Mouse (Mus musculus) lung, embryonic 15.5 days (tissue): ENCODE measurements at regions not wholly inside any gene's neighbourhood (a gene's known extent, or its start where the extent isn't known, plus 50 kb on each side); places are given as distances from the start of the nearest gene placed in this dataset.

Experiments
- ATAC-seq: fragments of 200-750 bp; cut with Nextera tagmentation; 2 replicates; pipeline ENCODE4 v1.8.0; 2017; ENCODE audit warnings: moderate number of reproducible peaks, borderline replicate concordance; ENCODE audit not compliant: low FRiP score, low TSS enrichment; ENCODE audit errors: extremely low read depth
- H3K27ac ChIP-seq: fragments of 300-500 bp; sonication (generic); 2 replicates; pipeline ENCODE4 v1.5.1; 2015; ENCODE audit warnings: moderate library complexity, mild to moderate bottlenecking, inconsistent platforms
- H3K27me3 ChIP-seq: fragments of 300-500 bp; sonication (generic); 2 replicates; pipeline ENCODE4 v1.6.1; 2015; ENCODE audit warnings: inconsistent platforms
- H3K36me3 ChIP-seq: fragments of 300-500 bp; sonication (generic); 2 replicates; pipeline ENCODE4 v1.6.1; 2015; ENCODE audit warnings: inconsistent platforms
- H3K4me1 ChIP-seq: fragments of 300-500 bp; sonication (generic); 2 replicates; pipeline ENCODE4 v1.6.1; 2015; ENCODE audit warnings: inconsistent platforms
- H3K4me2 ChIP-seq: fragments of 300-500 bp; sonication (generic); 2 replicates; pipeline ENCODE4 v1.6.1; 2015; ENCODE audit warnings: inconsistent platforms, mild to moderate bottlenecking, moderate library complexity
- H3K4me3 ChIP-seq: fragments of 300-500 bp; sonication (generic); 2 replicates; pipeline ENCODE4 v1.5.1; 2015; ENCODE audit warnings: mild to moderate bottlenecking, inconsistent platforms
- H3K9ac ChIP-seq: fragments of 300-500 bp; sonication (generic); 2 replicates; pipeline ENCODE4 v1.6.1; 2015; ENCODE audit warnings: inconsistent platforms
- H3K9me3 ChIP-seq: fragments of 300-500 bp; sonication (generic); 2 replicates; pipeline ENCODE4 v1.6.1; 2016; ENCODE audit warnings: inconsistent platforms
- WGBS: fragments of 180-500 bp; shearing (Covaris S2); methylation state at CpG from one replicate; pipeline ENCODE4 v1.1.7; 2015; 5-methylcytosine and 5-hydroxymethylcytosine counted together

GRCm38 (mm10) chr5:119366296-119366695 is 304.2 kb upstream of the Tbx3 start:
- ATAC-seq, result no peak
- H3K4me1 ChIP-seq, result peaks cover 13% of the 10 kb centered on the region
- no peak overlapping the region for H3K4me3 ChIP-seq
- WGBS, result 8% methylated on average over 5 of the region's 5 CpGs
- no peak overlapping the region for H3K27ac ChIP-seq
- no peaks in the 10 kb centered on the region for H3K27me3 ChIP-seq
- H3K9ac ChIP-seq, result no peak overlapping the region
- no peak overlapping the region for H3K4me2 ChIP-seq
- no peaks in the 10 kb centered on the region for H3K36me3 ChIP-seq
- no peaks in the 10 kb centered on the region for H3K9me3 ChIP-seq

- Histone ChIP-seq H3K4me1 (peaks cover 11% of the 10 kb centered on the region), H3K9ac (no peak overlapping the region), H3K27ac (no peak overlapping the region), H3K9me3 (no peaks in the 10 kb centered on the region), H3K36me3 (no peaks in the 10 kb centered on the region), H3K4me2 (peak overlapping the region; percentile 37), H3K4me3 (0 out of 2 replicates have a peak overlapping the region, but pooled peaks have one; percentile 2), H3K27me3 (no peaks in the 10 kb centered on the region)
- WGBS, result 40% methylated on average over 12 of the region's 12 CpGs
- no peak for ATAC-seq
Observed at GRCm38 (mm10) chr5:119370481-119370880, 300.0 kb upstream of the Tbx3 start.

GRCm38 (mm10) chr5:119370931-119371330 is 299.5 kb upstream of the Tbx3 start:
- ATAC-seq, result no peak
- Histone ChIP-seq H3K4me3 (0 out of 2 replicates have a peak overlapping the region, but pooled peaks have one; percentile 2), H3K27me3 (no peaks in the 10 kb centered on the region), H3K27ac (no peak overlapping the region), H3K36me3 (no peaks in the 10 kb centered on the region), H3K4me1 (peaks cover 11% of the 10 kb centered on the region), H3K9ac (no peak overlapping the region), H3K9me3 (no peaks in the 10 kb centered on the region), H3K4me2 (peak overlapping the region; percentile 37)
- 12% methylated on average over 16 of the region's 16 CpGs for WGBS

GRCm38 (mm10) chr5:119373774-119374700 is 296.4 kb upstream of the Tbx3 start:
- Histone ChIP-seq H3K4me1 (peaks cover 11% of the 10 kb centered on the region), H3K9ac (no peak overlapping the region), H3K9me3 (no peaks in the 10 kb centered on the region), H3K4me2 (no peak overlapping the region), H3K27me3 (no peaks in the 10 kb centered on the region), H3K4me3 (no peak overlapping the region), H3K27ac (no peak overlapping the region), H3K36me3 (no peaks in the 10 kb centered on the region)
- no peak for ATAC-seq
- WGBS, result 76% methylated on average over 24 of the region's 24 CpGs

- no peak overlapping the region for H3K4me3 ChIP-seq
- WGBS, result 82% methylated on average over 3 of the region's 3 CpGs
- H3K27ac ChIP-seq, result no peak overlapping the region
- no peak for ATAC-seq
- H3K9ac ChIP-seq, result no peak overlapping the region
- H3K36me3 ChIP-seq, result no peaks in the 10 kb centered on the region
- peaks cover 11% of the 10 kb centered on the region for H3K4me1 ChIP-seq
- no peaks in the 10 kb centered on the region for H3K27me3 ChIP-seq
- no peak overlapping the region for H3K4me2 ChIP-seq
- no peaks in the 10 kb centered on the region for H3K9me3 ChIP-seq
Observed at GRCm38 (mm10) chr5:119374861-119375260, 295.6 kb upstream of the Tbx3 start.

- no peak overlapping the region for H3K27ac ChIP-seq
- H3K4me2 ChIP-seq, result no peak overlapping the region
- H3K4me1 ChIP-seq, result peaks cover 6% of the 10 kb centered on the region; the same call in 1 of the 2 replicates
- no peaks in the 10 kb centered on the region for H3K36me3 ChIP-seq
- H3K9ac ChIP-seq, result no peak overlapping the region
- 51% methylated on average over 8 of the region's 8 CpGs for WGBS
- H3K27me3 ChIP-seq, result no peaks in the 10 kb centered on the region
- H3K4me3 ChIP-seq, result no peak overlapping the region
- H3K9me3 ChIP-seq, result no peaks in the 10 kb centered on the region
- ATAC-seq, result no peak
Observed at GRCm38 (mm10) chr5:119378261-119378660, 292.2 kb upstream of the Tbx3 start.

GRCm38 (mm10) chr5:119379915-119380432 is 290.5 kb upstream of the Tbx3 start:
- Histone ChIP-seq H3K4me2 (no peak overlapping the region), H3K36me3 (no peaks in the 10 kb centered on the region), H3K27me3 (no peaks in the 10 kb centered on the region), H3K4me1 (peaks cover 7% of the 10 kb centered on the region; the same call in 1 of the 2 replicates), H3K4me3 (no peak overlapping the region), H3K27ac (no peak overlapping the region), H3K9ac (no peak overlapping the region), H3K9me3 (no peaks in the 10 kb centered on the region)
- no peak for ATAC-seq
- 49% methylated on average over 6 of the region's 6 CpGs for whole genome bisulfite sequencing

GRCm38 (mm10) chr5:119381495-119381894 is 289.0 kb upstream of the Tbx3 start:
- Histone ChIP-seq H3K4me1 (peaks cover 19% of the 10 kb centered on the region), H3K4me2 (no peak overlapping the region), H3K9me3 (no peaks in the 10 kb centered on the region), H3K27me3 (no peaks in the 10 kb centered on the region), H3K9ac (no peak overlapping the region), H3K27ac (no peak overlapping the region), H3K4me3 (no peak overlapping the region), H3K36me3 (no peaks in the 10 kb centered on the region)
- WGBS, result 61% methylated on average over 12 of the region's 12 CpGs
- ATAC-seq, result no peak

- Histone ChIP-seq H3K4me2 (no peak overlapping the region), H3K9me3 (no peaks in the 10 kb centered on the region), H3K4me1 (peaks cover 28% of the 10 kb centered on the region), H3K27me3 (no peaks in the 10 kb centered on the region), H3K9ac (no peak overlapping the region), H3K27ac (0 out of 2 replicates have a peak overlapping the region, but pooled peaks have one; percentile 15), H3K4me3 (no peak overlapping the region), H3K36me3 (no peaks in the 10 kb centered on the region)
- 0 out of 2 replicates have a peak, but pooled peaks have one; percentile 15 for ATAC-seq
- 70% methylated on average over 10 of the region's 10 CpGs for WGBS
Observed at GRCm38 (mm10) chr5:119385506-119385905, 285.0 kb upstream of the Tbx3 start.

GRCm38 (mm10) chr5:119386821-119387220 is 283.6 kb upstream of the Tbx3 start:
- Histone ChIP-seq H3K36me3 (no peaks in the 10 kb centered on the region), H3K4me1 (peaks cover 28% of the 10 kb centered on the region), H3K27me3 (no peaks in the 10 kb centered on the region), H3K9ac (no peak overlapping the region), H3K9me3 (no peaks in the 10 kb centered on the region), H3K4me2 (no peak overlapping the region), H3K27ac (no peak overlapping the region), H3K4me3 (no peak overlapping the region)
- no peak for ATAC-seq
- WGBS, result 75% methylated on average over 8 of the region's 8 CpGs

- WGBS, result 56% methylated on average over 2 of the region's 2 CpGs
- H3K9me3 ChIP-seq, result no peaks in the 10 kb centered on the region
- H3K4me3 ChIP-seq, result no peak overlapping the region
- H3K9ac ChIP-seq, result no peak overlapping the region
- peaks cover 28% of the 10 kb centered on the region for H3K4me1 ChIP-seq
- no peaks in the 10 kb centered on the region for H3K27me3 ChIP-seq
- H3K27ac ChIP-seq, result no peak overlapping the region
- H3K4me2 ChIP-seq, result no peak overlapping the region
- no peak for ATAC-seq
- H3K36me3 ChIP-seq, result no peaks in the 10 kb centered on the region
Observed at GRCm38 (mm10) chr5:119387261-119387660, 283.2 kb upstream of the Tbx3 start.

- Histone ChIP-seq H3K9me3 (no peaks in the 10 kb centered on the region), H3K4me3 (no peak overlapping the region), H3K36me3 (no peaks in the 10 kb centered on the region), H3K4me2 (no peak overlapping the region), H3K4me1 (peaks cover 28% of the 10 kb centered on the region), H3K9ac (no peak overlapping the region), H3K27me3 (no peaks in the 10 kb centered on the region), H3K27ac (peak overlapping the region; percentile 74)
- peak; percentile 23; the same call in 1 of the 2 replicates for ATAC-seq
- WGBS, result 54% methylated on average over 5 of the region's 5 CpGs
Observed at GRCm38 (mm10) chr5:119388841-119389240, 281.6 kb upstream of the Tbx3 start.
